In genomic region chr4:62525489-62525811, GRCm38 (mm10) we compare ENCODE assay signal across 8 mouse cellular contexts. TPM values are rescaled to one million over a fixed set of nuclear protein-coding genes. Genes with fewer than 3 reads are reported as not detected.
DNase-seq lines count a peak whose midpoint lies in the region; ATAC-seq and TF ChIP-seq lines count a peak whose summit lies in the region.

No protein-coding gene starts in this region.

- H3K9ac ChIP-seq in embryonic facial prominence, embryonic 12.5 days, result peak overlapping the region; percentile 78; the same call in 1 of the 2 replicates
- no peak overlapping the region for H3K9ac ChIP-seq in intestine, embryonic 16.5 days (ENCODE audit: low read depth, low read length)
- peak overlapping the region; percentile 57 for H3K9ac ChIP-seq in neural tube, embryonic 13.5 days

- peak overlapping the region; percentile 100; the same call in 1 of the 2 replicates for H3K27ac ChIP-seq in layer of hippocampus, adult 2 months
- H3K27ac ChIP-seq in embryonic facial prominence, embryonic 12.5 days, result no peak overlapping the region
- no peak overlapping the region for H3K27ac ChIP-seq in intestine, embryonic 16.5 days (ENCODE audit: low read length)
- no peak overlapping the region for H3K27ac ChIP-seq in neural tube, embryonic 13.5 days (replicated peaks)

- WGBS in embryonic facial prominence, embryonic 12.5 days, result under 1% methylated on average over 10 of the region's 10 CpGs
- 2% methylated on average over 10 of the region's 10 CpGs for WGBS in intestine, embryonic 16.5 days
- 2% methylated on average over 10 of the region's 10 CpGs for WGBS in neural tube, embryonic 13.5 days

- peaks cover 9% of the 10 kb centered on the region for H3K4me1 ChIP-seq in embryonic facial prominence, embryonic 12.5 days
- peaks cover 12% of the 10 kb centered on the region for H3K4me1 ChIP-seq in intestine, embryonic 16.5 days (ENCODE audit: control insufficient read depth, insufficient read depth, low read length)
- peaks cover 11% of the 10 kb centered on the region for H3K4me1 ChIP-seq in neural tube, embryonic 13.5 days (replicated peaks)

- ATAC-seq in embryonic facial prominence, embryonic 12.5 days (ENCODE audit: insufficient number of reproducible peaks, insufficient read depth, low FRiP score, low TSS enrichment), result no peak
- no peak for ATAC-seq in intestine, embryonic 16.5 days
- ATAC-seq in neural tube, embryonic 13.5 days (ENCODE audit: low read depth), result no peak

- peak overlapping the region; percentile 68 for H3K4me2 ChIP-seq in embryonic facial prominence, embryonic 12.5 days (replicated peaks)
- H3K4me2 ChIP-seq in intestine, embryonic 16.5 days (ENCODE audit: low read depth, low read length), result peak overlapping the region; percentile 40
- peak overlapping the region; percentile 50 for H3K4me2 ChIP-seq in neural tube, embryonic 13.5 days

- TF ChIP-seq CTCF in layer of hippocampus, adult 2 months (conservative IDR thresholded peaks at IDR 0.05), result no peak

- no peaks in the 10 kb centered on the region for H3K9me3 ChIP-seq in embryonic facial prominence, embryonic 12.5 days
- no peaks in the 10 kb centered on the region for H3K9me3 ChIP-seq in intestine, embryonic 16.5 days (ENCODE audit: control insufficient read depth, low read length)
- no peaks in the 10 kb centered on the region for H3K9me3 ChIP-seq in neural tube, embryonic 13.5 days

- H3K4me3 ChIP-seq in layer of hippocampus, adult 2 months, result peak overlapping the region; percentile 93
- H3K4me3 ChIP-seq in embryonic facial prominence, embryonic 12.5 days, result peak overlapping the region; percentile 83
- H3K4me3 ChIP-seq in intestine, embryonic 16.5 days (ENCODE audit: low read length), result peak overlapping the region; percentile 94
- peak overlapping the region; percentile 82 for H3K4me3 ChIP-seq in neural tube, embryonic 13.5 days

- H3K27me3 ChIP-seq in embryonic facial prominence, embryonic 12.5 days, result no peaks in the 10 kb centered on the region
- no peaks in the 10 kb centered on the region for H3K27me3 ChIP-seq in intestine, embryonic 16.5 days (replicated peaks; ENCODE audit: control insufficient read depth, insufficient read depth, low read length)
- H3K27me3 ChIP-seq in neural tube, embryonic 13.5 days, result no peaks in the 10 kb centered on the region

- H3K36me3 ChIP-seq in embryonic facial prominence, embryonic 12.5 days, result peaks cover 16% of the 10 kb centered on the region
- 0 out of 2 replicates have a peak, but pooled peaks cover 2% of the 10 kb centered on the region for H3K36me3 ChIP-seq in intestine, embryonic 16.5 days (ENCODE audit: control insufficient read depth, insufficient read depth, low read length)
- peaks cover 10% of the 10 kb centered on the region; the same call in 1 of the 2 replicates for H3K36me3 ChIP-seq in neural tube, embryonic 13.5 days

- DNase-seq in layer of hippocampus, adult 2 months (ENCODE audit: low spot score in 2 of 2), result no peak
- DNase-seq in layer of hippocampus, adult 9-11 months, result no peak
- DNase-seq in urinary bladder, postnatal 14 days (ENCODE audit: low spot score), result no peak
- no peak for DNase-seq in spleen, adult 18-20 months
- no peak for DNase-seq in retina, postnatal 1 day

RNA-seq across cellular contexts. Expression of gene 4933430I17Rik, which starts 0.3 kb away (rescaled TPM):
- total RNA-seq in layer of hippocampus, adult 2 months (2021), result under 1 TPM in 1 of 2 experiments, not detected in 1; 0.44 TPM
- 0.45 and 0.99 TPM in 2 replicates for polyA plus RNA-seq in embryonic facial prominence, embryonic 12.5 days (2016; fragmentation: Nextera tagmentation; extraction: Ambion mirVana)
- 0.15 and 0.33 TPM in 2 replicates for polyA plus RNA-seq in intestine, embryonic 16.5 days (2015; fragmentation: Nextera tagmentation; extraction: Ambion mirVana)
- polyA plus RNA-seq in neural tube, embryonic 13.5 days (2015; fragmentation: Nextera tagmentation; extraction: Ambion mirVana), result 0.70 and 0.87 TPM in 2 replicates

RNA-seq across cellular contexts. Expression of gene Pole3, which starts 0.6 kb away (rescaled TPM):
- 10 to 100 TPM; 28.0 to 28.5 TPM for total RNA-seq in layer of hippocampus, adult 2 months (2021)
- polyA plus RNA-seq in embryonic facial prominence, embryonic 12.5 days (2016; fragmentation: Nextera tagmentation; extraction: Ambion mirVana), result 89.1 and 92.8 TPM in 2 replicates
- 57.5 and 67.5 TPM in 2 replicates for polyA plus RNA-seq in intestine, embryonic 16.5 days (2015; fragmentation: Nextera tagmentation; extraction: Ambion mirVana)
- 61.8 and 63.1 TPM in 2 replicates for polyA plus RNA-seq in neural tube, embryonic 13.5 days (2015; fragmentation: Nextera tagmentation; extraction: Ambion mirVana)

RNA-seq across cellular contexts. Expression of gene Alad, which starts 5.7 kb away (rescaled TPM):
- 10 to 100 TPM; 24.6 to 31.5 TPM for total RNA-seq in layer of hippocampus, adult 2 months (2021)
- 76.9 and 78.5 TPM in 2 replicates for polyA plus RNA-seq in embryonic facial prominence, embryonic 12.5 days (2016; fragmentation: Nextera tagmentation; extraction: Ambion mirVana)
- polyA plus RNA-seq in intestine, embryonic 16.5 days (2015; fragmentation: Nextera tagmentation; extraction: Ambion mirVana), result 189 and 191 TPM in 2 replicates
- polyA plus RNA-seq in neural tube, embryonic 13.5 days (2015; fragmentation: Nextera tagmentation; extraction: Ambion mirVana), result 49.8 and 58.8 TPM in 2 replicates

RNA-seq across cellular contexts. Expression of gene Hdhd3, which starts 22.2 kb away (rescaled TPM):
- 10 to 100 TPM in 1 of 2 experiments, 1 to 10 TPM in 1; 7.9 to 11.1 TPM for total RNA-seq in layer of hippocampus, adult 2 months (2021)
- 11.1 and 14.2 TPM in 2 replicates for polyA plus RNA-seq in embryonic facial prominence, embryonic 12.5 days (2016; fragmentation: Nextera tagmentation; extraction: Ambion mirVana)
- polyA plus RNA-seq in intestine, embryonic 16.5 days (2015; fragmentation: Nextera tagmentation; extraction: Ambion mirVana), result 115 and 118 TPM in 2 replicates
- 13.1 and 14.2 TPM in 2 replicates for polyA plus RNA-seq in neural tube, embryonic 13.5 days (2015; fragmentation: Nextera tagmentation; extraction: Ambion mirVana)

RNA-seq across cellular contexts. Expression of gene Rgs3, which starts 34.2 kb away (rescaled TPM):
- total RNA-seq in layer of hippocampus, adult 2 months (2021), result 10 to 100 TPM; 18.9 to 21.6 TPM
- polyA plus RNA-seq in embryonic facial prominence, embryonic 12.5 days (2016; fragmentation: Nextera tagmentation; extraction: Ambion mirVana), result 45.0 and 45.2 TPM in 2 replicates
- 46.0 and 47.6 TPM in 2 replicates for polyA plus RNA-seq in intestine, embryonic 16.5 days (2015; fragmentation: Nextera tagmentation; extraction: Ambion mirVana)
- polyA plus RNA-seq in neural tube, embryonic 13.5 days (2015; fragmentation: Nextera tagmentation; extraction: Ambion mirVana), result 71.4 and 79.0 TPM in 2 replicates
